Mouse (Mus musculus): ENCODE data around the gene Ftsj1. TPM values are rescaled to one million over a fixed set of nuclear protein-coding genes. Genes with fewer than 3 reads are reported as not detected.
A peak's percentile ranks its signal among the peaks of the same experiment; 100 is the strongest.

Gene Ftsj1
- total and polyA plus RNA-seq, 2 experiments from 2014 or later, result 40.0 to 44.9 TPM

DNA sequence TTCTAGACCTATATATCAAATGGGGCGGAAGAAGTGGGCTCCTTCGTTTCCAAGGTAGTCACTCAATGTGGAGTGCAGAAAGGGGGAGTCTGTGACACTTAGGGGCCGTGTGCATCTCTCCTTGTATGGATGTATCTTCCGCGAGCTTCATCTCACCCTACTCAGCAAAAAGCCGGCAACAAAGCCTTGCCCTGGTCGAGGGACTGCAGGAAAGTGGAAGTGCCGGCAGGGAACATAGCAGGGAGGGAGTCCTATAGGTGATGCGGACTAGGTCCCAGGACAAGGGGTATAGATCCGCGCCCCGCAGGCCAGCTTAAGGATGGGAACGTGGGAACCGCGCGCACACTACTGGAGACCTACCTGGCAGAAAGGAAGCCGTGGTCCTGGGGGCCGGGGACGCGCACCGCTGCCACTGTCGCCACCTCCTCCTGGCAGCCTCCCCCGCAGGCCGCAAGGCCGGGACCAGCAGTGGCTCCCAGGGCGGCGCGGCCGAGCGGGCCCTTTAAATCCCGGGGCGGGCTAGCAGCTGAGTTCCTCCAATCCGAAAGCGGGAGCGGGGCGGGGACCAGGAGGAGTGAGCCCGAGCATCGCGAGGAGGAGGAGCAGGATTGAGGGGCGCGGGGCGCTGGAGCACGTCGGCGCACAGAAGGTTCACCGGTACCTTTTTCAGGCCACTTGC is 46.1 kb downstream of the Ftsj1 start, which contains the start of gene Porcn:
Gene Porcn, minus strand, starts transcription at position 511 of the 679 bp plus-strand sequence.
- WGBS, result 18% methylated on average over 46 of the region's 46 CpGs
- H3K9me3 ChIP-seq (ENCODE audit: low read length), result no peaks in the 10 kb centered on the region
- no peak for TF ChIP-seq CTCF (IDR thresholded peaks at IDR 0.05; ENCODE audit: low read depth)
- DNase-seq (peak; percentile 88), ATAC-seq (peak; percentile 98)
- H3K27me3 ChIP-seq (ENCODE audit: insufficient read depth, low read length), result no peaks in the 10 kb centered on the region
- no peaks in the 10 kb centered on the region for H3K36me3 ChIP-seq (ENCODE audit: insufficient read depth)
- peak within 1 kb of the TSS; percentile 70 for H3K27ac ChIP-seq (ENCODE audit: low read depth, low read length)
- H3K4me1 ChIP-seq (ENCODE audit: insufficient read depth), result no peaks in the 10 kb centered on the region
- H3K4me2 ChIP-seq (ENCODE audit: low read depth), result peak within 1 kb of the TSS; percentile 56
- H3K4me3 ChIP-seq (ENCODE audit: low read depth, low read length), result peak within 1 kb of the TSS; percentile 57
- peak within 1 kb of the TSS; percentile 71 for H3K9ac ChIP-seq

DNA sequence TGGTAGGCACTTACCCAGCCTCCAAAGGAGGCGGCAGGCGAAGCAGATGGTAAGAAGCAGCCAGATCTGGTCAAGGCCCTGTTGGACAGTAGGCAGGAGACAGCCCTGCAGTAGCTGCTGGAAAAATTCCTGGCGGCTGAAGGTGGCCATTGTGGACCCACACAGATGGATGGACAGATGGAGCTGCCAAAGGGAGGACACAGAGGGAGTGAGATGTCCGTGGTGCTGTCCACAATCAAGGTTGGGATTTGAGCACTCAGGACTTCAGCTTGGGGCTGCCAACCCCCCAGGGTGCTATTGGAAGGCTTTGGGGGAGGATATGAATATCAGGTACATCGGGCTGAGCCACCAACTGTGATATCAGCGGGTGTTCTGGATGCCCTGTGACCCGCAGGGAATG is 46.7 kb downstream of the Ftsj1 start:
- no peak for DNase-seq
- Histone ChIP-seq H3K9ac (peak overlapping the region; percentile 71), H3K4me1 (ENCODE audit: insufficient read depth) (no peaks in the 10 kb centered on the region), H3K9me3 (ENCODE audit: low read length) (no peaks in the 10 kb centered on the region), H3K4me3 (ENCODE audit: low read depth, low read length) (peak overlapping the region; percentile 57), H3K36me3 (ENCODE audit: insufficient read depth) (no peaks in the 10 kb centered on the region), H3K27me3 (ENCODE audit: insufficient read depth, low read length) (no peaks in the 10 kb centered on the region), H3K4me2 (ENCODE audit: low read depth) (peak overlapping the region; percentile 56), H3K27ac (ENCODE audit: low read depth, low read length) (no peak overlapping the region)
- TF ChIP-seq CTCF (IDR thresholded peaks at IDR 0.05; ENCODE audit: low read depth), result no peak
- peak; percentile 1; the same call in 1 of the 2 replicates for ATAC-seq
- 40% methylated on average over 7 of the region's 7 CpGs for WGBS

DNA sequence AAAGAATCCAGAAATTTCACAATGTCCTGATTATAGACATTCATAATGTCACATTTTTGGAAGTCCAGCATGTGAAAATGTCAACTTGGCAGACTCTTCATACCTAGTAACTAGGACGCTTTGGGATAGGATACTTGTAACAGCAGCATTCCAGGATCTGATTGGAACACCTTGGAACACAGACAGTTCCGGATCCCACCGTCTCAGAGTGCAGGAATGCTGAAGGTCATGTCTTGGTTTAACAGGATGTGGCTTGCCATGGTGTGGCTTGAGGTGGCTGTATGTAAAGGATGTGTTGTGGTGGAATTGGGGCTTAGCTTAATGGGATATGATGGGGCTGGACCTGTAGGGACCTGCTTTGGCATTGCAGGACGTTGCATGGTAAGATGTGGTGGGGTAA is 47.1 kb downstream of the Ftsj1 start:
- H3K4me3 ChIP-seq (ENCODE audit: low read depth, low read length), result peak overlapping the region; percentile 57; the same call in 1 of the 2 replicates

DNA sequence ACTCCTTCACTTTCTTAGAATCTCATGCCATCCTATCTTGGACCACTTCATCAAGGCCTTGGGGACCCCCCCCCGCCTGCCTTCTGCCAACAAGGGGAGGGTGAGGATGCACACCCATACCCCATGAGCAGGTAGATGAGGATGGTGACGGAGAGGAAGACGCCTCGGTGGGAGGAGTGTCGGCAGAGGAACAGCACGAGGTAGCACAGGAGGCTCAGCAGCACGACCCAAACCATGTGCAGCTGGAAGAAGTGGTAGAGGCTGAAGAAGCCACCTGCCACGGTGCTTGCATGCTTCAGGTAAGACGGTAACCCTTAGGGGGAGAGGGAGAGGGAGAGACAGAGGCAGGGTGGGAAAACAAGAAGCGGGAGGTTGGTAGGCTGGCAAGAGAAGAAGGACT is 48.1 kb downstream of the Ftsj1 start:
- Histone ChIP-seq H3K36me3 (ENCODE audit: insufficient read depth) (no peaks in the 10 kb centered on the region), H3K4me1 (ENCODE audit: insufficient read depth) (no peaks in the 10 kb centered on the region), H3K27me3 (ENCODE audit: insufficient read depth, low read length) (no peaks in the 10 kb centered on the region), H3K4me3 (ENCODE audit: low read depth, low read length) (no peak overlapping the region), H3K27ac (ENCODE audit: low read depth, low read length) (no peak overlapping the region), H3K9ac (no peak overlapping the region), H3K9me3 (ENCODE audit: low read length) (no peaks in the 10 kb centered on the region), H3K4me2 (ENCODE audit: low read depth) (no peak overlapping the region)
- ATAC-seq, result no peak
- DNase-seq, result no peak
- WGBS, result 85% methylated on average over 10 of the region's 10 CpGs
- TF ChIP-seq CTCF (IDR thresholded peaks at IDR 0.05; ENCODE audit: low read depth), result no peak

More for the DNA sequence above, 47.1 kb downstream of the Ftsj1 start:
- TF ChIP-seq CTCF (IDR thresholded peaks at IDR 0.05; ENCODE audit: low read depth), result no peak
- no peaks in the 10 kb centered on the region for H3K4me1 ChIP-seq (ENCODE audit: insufficient read depth)
- DNase-seq, result no peak
- H3K27ac ChIP-seq (ENCODE audit: low read depth, low read length), result no peak overlapping the region
- H3K36me3 ChIP-seq (ENCODE audit: insufficient read depth), result no peaks in the 10 kb centered on the region
- ATAC-seq, result no peak
- no peaks in the 10 kb centered on the region for H3K9me3 ChIP-seq (ENCODE audit: low read length)
- no peaks in the 10 kb centered on the region for H3K27me3 ChIP-seq (ENCODE audit: insufficient read depth, low read length)
- H3K4me2 ChIP-seq (ENCODE audit: low read depth), result peak overlapping the region; percentile 56
- H3K9ac ChIP-seq, result no peak overlapping the region
- 77% methylated on average over 4 of the region's 4 CpGs for WGBS

DNA sequence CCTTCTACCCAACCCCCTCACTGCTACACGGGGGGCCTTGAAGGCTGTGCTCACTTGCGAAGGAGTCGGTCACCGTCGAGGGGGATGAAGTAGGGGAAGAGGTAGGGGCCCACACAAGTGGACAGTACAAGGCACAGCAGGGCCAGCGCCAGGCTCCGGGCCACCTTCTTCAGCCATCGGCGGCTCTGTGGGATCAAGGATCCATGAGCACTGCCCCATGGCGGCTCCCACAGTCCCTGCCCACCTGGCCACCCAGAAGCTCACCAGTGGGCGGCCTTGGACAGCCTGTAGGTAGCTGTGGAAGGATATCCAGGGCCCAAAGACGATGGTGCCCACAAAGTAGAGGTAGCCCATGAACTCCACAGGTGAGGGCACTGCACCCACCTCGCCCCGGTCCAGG is 49.1 kb downstream of the Ftsj1 start:
- Histone ChIP-seq H3K4me1 (ENCODE audit: insufficient read depth) (no peaks in the 10 kb centered on the region), H3K9ac (no peak overlapping the region), H3K27ac (ENCODE audit: low read depth, low read length) (no peak overlapping the region), H3K36me3 (ENCODE audit: insufficient read depth) (no peaks in the 10 kb centered on the region), H3K27me3 (ENCODE audit: insufficient read depth, low read length) (no peaks in the 10 kb centered on the region), H3K9me3 (ENCODE audit: low read length) (no peaks in the 10 kb centered on the region), H3K4me2 (ENCODE audit: low read depth) (no peak overlapping the region), H3K4me3 (ENCODE audit: low read depth, low read length) (no peak overlapping the region)
- DNase-seq, result no peak
- WGBS, result 88% methylated on average over 14 of the region's 14 CpGs
- no peak for TF ChIP-seq CTCF (IDR thresholded peaks at IDR 0.05; ENCODE audit: low read depth)
- no peak for ATAC-seq

DNA sequence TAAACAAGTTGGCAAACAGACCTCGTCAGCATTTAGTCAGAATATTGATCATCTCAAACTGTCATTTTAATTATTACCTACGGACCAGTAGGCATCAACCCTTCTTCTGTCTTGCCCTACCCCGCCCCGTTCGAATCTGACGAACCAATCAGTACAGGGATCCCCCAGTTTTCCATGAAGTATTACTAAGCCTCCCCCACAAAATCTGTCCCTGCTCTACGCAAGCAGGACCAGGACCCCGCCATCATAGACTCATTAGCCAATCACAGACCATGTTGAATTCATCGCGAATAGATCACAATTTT is 58.8 kb downstream of the Ftsj1 start, which contains the start of gene Ebp:
Gene Ebp, minus strand, starts transcription at position 94 of the 305 bp plus-strand sequence.
- DNase-seq (peak; percentile 57), ATAC-seq (peak; percentile 72)
- Histone ChIP-seq H3K27ac (ENCODE audit: low read depth, low read length) (peak within 1 kb of the TSS; percentile 54; the same call in 1 of the 2 replicates), H3K4me3 (ENCODE audit: low read depth, low read length) (peak within 1 kb of the TSS; percentile 43), H3K9ac (peak within 1 kb of the TSS; percentile 46), H3K27me3 (ENCODE audit: insufficient read depth, low read length) (no peaks in the 10 kb centered on the region), H3K4me2 (ENCODE audit: low read depth) (peak within 1 kb of the TSS; percentile 56), H3K9me3 (ENCODE audit: low read length) (no peaks in the 10 kb centered on the region), H3K4me1 (ENCODE audit: insufficient read depth) (no peaks in the 10 kb centered on the region), H3K36me3 (ENCODE audit: insufficient read depth) (no peaks in the 10 kb centered on the region)
- 28% methylated on average over 10 of the region's 10 CpGs for WGBS
- no peak for TF ChIP-seq CTCF (IDR thresholded peaks at IDR 0.05; ENCODE audit: low read depth)

DNA sequence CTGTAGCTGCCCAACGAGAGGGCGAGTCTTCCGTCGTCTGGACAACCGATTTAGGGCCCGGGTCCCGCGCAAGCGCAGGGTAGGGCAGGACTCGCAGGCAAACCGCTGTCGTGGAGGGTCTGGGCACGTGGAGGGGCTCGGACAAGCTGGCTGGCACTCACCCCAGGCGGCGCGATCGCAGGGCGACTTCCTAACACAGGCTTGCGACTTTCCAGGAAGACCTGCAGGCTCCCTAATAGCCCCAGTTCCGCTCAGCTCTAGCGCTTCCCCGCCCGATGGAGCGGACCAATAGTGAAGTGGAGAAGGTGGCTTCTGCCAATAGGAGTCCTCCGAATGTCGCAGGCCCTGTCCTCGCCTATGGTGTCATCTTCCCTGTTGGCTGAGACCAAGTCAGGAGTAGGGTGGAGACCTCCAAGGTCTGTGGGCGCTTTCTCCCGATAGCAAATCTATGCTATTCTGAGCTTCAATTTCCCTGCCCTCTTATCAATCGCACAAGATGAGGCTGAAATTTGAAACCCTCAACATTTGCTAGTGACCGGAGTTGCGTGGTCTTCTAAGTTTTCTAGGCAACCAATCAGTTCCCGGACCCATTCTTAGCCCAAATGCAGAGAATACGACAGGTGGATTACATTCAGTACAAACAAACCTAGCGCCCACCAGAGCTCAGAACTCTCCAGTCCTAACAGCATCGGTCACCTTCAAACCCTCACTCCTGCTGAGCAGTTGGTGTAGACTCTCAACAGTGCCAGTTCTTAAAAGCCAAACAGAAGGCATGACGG is 59.4 kb downstream of the Ftsj1 start:
- Histone ChIP-seq H3K4me2 (ENCODE audit: low read depth) (peak overlapping the region; percentile 56), H3K9me3 (ENCODE audit: low read length) (no peaks in the 10 kb centered on the region), H3K4me1 (ENCODE audit: insufficient read depth) (no peaks in the 10 kb centered on the region), H3K9ac (peak overlapping the region; percentile 46), H3K27ac (ENCODE audit: low read depth, low read length) (peak overlapping the region; percentile 54; the same call in 1 of the 2 replicates), H3K27me3 (ENCODE audit: insufficient read depth, low read length) (no peaks in the 10 kb centered on the region), H3K36me3 (ENCODE audit: insufficient read depth) (no peaks in the 10 kb centered on the region), H3K4me3 (ENCODE audit: low read depth, low read length) (peak overlapping the region; percentile 43)
- no peak for TF ChIP-seq CTCF (IDR thresholded peaks at IDR 0.05; ENCODE audit: low read depth)
- peak; percentile 83 for DNase-seq
- ATAC-seq, result peak; percentile 98
- WGBS, result 20% methylated on average over 37 of the region's 38 CpGs
